Mouse (Mus musculus): ENCODE results near the gene Cetn3. TPM values are rescaled to one million over a fixed set of nuclear protein-coding genes. Genes with fewer than 3 reads are reported as not detected.

Cetn3 gene
- polyA plus RNA-seq, 1 experiment from 2014 or later: 231 TPM

DNA sequence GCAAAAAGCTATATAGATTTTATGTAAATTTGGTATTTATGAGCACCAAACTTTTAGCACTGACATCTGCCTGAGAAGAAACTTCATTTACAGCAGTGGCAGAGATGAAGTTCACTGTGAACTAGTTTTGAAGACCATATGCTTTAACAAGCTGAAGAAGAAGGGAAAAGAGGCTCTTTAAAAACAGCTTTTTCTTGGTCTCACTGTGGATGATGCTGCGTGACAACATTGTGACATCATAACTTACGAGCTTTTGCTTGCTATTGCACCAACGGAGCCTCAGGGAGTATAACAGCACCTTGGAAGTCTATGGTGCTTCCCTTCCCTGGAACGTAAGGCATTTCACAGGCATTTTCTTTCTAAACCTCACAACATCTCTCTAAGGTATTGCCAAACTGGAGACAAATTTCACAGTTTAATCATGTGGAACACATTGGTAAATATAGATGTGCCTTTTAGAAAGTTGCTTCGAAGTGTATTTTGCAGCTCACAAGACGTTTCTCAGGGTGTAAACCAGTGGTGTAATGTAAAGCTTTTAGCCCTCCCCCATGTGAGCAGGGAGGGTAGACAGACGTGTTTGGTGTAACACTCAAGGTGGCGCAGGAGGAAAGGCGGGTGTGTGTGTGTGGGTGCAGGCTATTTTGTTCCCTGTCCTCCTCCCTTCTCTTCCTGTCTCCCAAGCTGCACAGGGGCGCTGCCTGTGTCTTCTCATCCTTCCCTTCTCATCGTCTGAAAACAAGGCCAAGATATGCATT is 41.9 kb downstream of the Cetn3 start:
- Histone ChIP-seq H3K9ac (no peak overlapping the region), H3K4me1 (replicated peaks) (no peaks in the 10 kb centered on the region), H3K27ac (ENCODE audit: poor library complexity, severe bottlenecking) (no peak overlapping the region), H3K9me3 (replicated peaks) (no peaks in the 10 kb centered on the region), H3K4me3 (no peak overlapping the region), H3K27me3 (replicated peaks) (no peaks in the 10 kb centered on the region), H3K4me2 (no peak overlapping the region), H3K36me3 (no peaks in the 10 kb centered on the region)
- WGBS: 68% methylated on average over 11 of the region's 11 CpGs
- ATAC-seq (ENCODE audit: insufficient number of reproducible peaks, low FRiP score): no peak

DNA sequence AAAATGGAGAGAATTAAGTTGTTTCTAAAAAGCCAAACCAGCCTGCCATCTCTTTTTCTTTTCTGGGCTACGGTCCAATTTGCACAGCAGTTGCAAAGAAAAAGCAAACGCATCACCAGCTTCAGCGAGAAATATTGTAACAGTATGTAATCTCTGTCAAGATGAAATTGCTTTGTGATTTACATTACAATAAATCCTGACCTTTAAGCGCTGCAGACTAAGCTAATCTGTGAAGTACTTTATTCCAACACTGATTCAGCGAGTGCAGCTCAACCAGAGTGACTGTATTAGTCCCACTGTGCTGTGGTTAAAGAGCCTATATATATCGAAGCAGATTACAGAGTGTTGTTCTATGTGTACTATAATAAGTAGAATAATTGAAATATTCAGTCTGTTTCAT is 45.6 kb downstream of the Cetn3 start:
- H3K36me3 ChIP-seq: no peaks in the 10 kb centered on the region
- H3K4me1 ChIP-seq (replicated peaks): no peaks in the 10 kb centered on the region
- H3K27me3 ChIP-seq (replicated peaks): no peaks in the 10 kb centered on the region
- H3K9ac ChIP-seq: no peak overlapping the region
- H3K4me2 ChIP-seq: no peak overlapping the region
- no peaks in the 10 kb centered on the region for H3K9me3 ChIP-seq (replicated peaks)
- no peak overlapping the region for H3K4me3 ChIP-seq
- H3K27ac ChIP-seq (ENCODE audit: poor library complexity, severe bottlenecking): no peak overlapping the region
- no peak for ATAC-seq (ENCODE audit: insufficient number of reproducible peaks, low FRiP score)
- 77% methylated on average over 6 of the region's 6 CpGs for WGBS

GRCm38 (mm10) chr13:81831838-81832237 is 49.0 kb downstream of the Cetn3 start:
- H3K9me3 ChIP-seq (replicated peaks): no peaks in the 10 kb centered on the region
- no peak overlapping the region for H3K27ac ChIP-seq (ENCODE audit: poor library complexity, severe bottlenecking)
- H3K9ac ChIP-seq: no peak overlapping the region
- 82% methylated on average over 7 of the region's 7 CpGs for WGBS
- H3K27me3 ChIP-seq (replicated peaks): no peaks in the 10 kb centered on the region
- H3K4me1 ChIP-seq (replicated peaks): no peaks in the 10 kb centered on the region
- no peaks in the 10 kb centered on the region for H3K36me3 ChIP-seq
- H3K4me2 ChIP-seq: no peak overlapping the region
- H3K4me3 ChIP-seq: no peak overlapping the region
- ATAC-seq (ENCODE audit: insufficient number of reproducible peaks, low FRiP score): no peak

- Histone ChIP-seq H3K27me3 (replicated peaks) (no peaks in the 10 kb centered on the region), H3K4me3 (no peak overlapping the region), H3K36me3 (no peaks in the 10 kb centered on the region), H3K4me2 (no peak overlapping the region), H3K27ac (ENCODE audit: poor library complexity, severe bottlenecking) (no peak overlapping the region), H3K9me3 (replicated peaks) (no peaks in the 10 kb centered on the region), H3K9ac (no peak overlapping the region), H3K4me1 (replicated peaks) (no peaks in the 10 kb centered on the region)
- WGBS: 74% methylated on average over 9 of the region's 9 CpGs
- ATAC-seq (ENCODE audit: insufficient number of reproducible peaks, low FRiP score): no peak
Measured at GRCm38 (mm10) chr13:81836386-81837177, 53.7 kb downstream of the Cetn3 start.

GRCm38 (mm10) chr13:81838016-81838415 is 55.1 kb downstream of the Cetn3 start:
- Histone ChIP-seq H3K9me3 (replicated peaks) (no peaks in the 10 kb centered on the region), H3K27me3 (replicated peaks) (no peaks in the 10 kb centered on the region), H3K27ac (ENCODE audit: poor library complexity, severe bottlenecking) (no peak overlapping the region), H3K4me1 (replicated peaks) (no peaks in the 10 kb centered on the region), H3K36me3 (no peaks in the 10 kb centered on the region), H3K4me3 (no peak overlapping the region), H3K4me2 (no peak overlapping the region), H3K9ac (no peak overlapping the region)
- 88% methylated on average over 5 of the region's 5 CpGs for WGBS
- ATAC-seq (ENCODE audit: insufficient number of reproducible peaks, low FRiP score): no peak

GRCm38 (mm10) chr13:81838948-81839347 is 56.1 kb downstream of the Cetn3 start:
- no peak overlapping the region for H3K9ac ChIP-seq
- no peaks in the 10 kb centered on the region for H3K36me3 ChIP-seq
- no peak overlapping the region for H3K27ac ChIP-seq (ENCODE audit: poor library complexity, severe bottlenecking)
- H3K4me3 ChIP-seq: no peak overlapping the region
- H3K9me3 ChIP-seq (replicated peaks): no peaks in the 10 kb centered on the region
- H3K4me1 ChIP-seq (replicated peaks): no peaks in the 10 kb centered on the region
- no peak for ATAC-seq (ENCODE audit: insufficient number of reproducible peaks, low FRiP score)
- H3K27me3 ChIP-seq (replicated peaks): no peaks in the 10 kb centered on the region
- H3K4me2 ChIP-seq: no peak overlapping the region

DNA sequence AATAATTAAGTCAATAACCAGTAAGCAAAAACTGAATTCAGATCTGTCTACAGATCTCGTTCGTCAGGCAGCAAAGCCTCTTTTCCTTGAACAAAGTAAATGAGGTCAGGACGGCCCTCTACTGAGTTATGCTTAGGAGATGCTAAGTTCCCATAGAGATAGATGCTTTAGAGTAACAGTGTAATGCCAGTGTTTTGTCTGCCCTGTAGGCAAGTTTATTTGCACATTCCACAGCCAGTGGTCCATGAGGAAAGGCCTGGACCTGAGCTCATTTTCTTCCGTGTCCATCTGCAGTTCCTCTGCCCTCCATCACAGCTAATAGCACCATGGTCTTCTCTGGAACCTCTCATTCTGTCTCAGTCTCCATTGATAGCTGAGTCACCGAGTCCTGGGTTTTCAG is 57.4 kb downstream of the Cetn3 start:
- H3K4me2 ChIP-seq: no peak overlapping the region
- no peak for ATAC-seq (ENCODE audit: insufficient number of reproducible peaks, low FRiP score)
- no peak overlapping the region for H3K27ac ChIP-seq (ENCODE audit: poor library complexity, severe bottlenecking)
- no peak overlapping the region for H3K9ac ChIP-seq
- WGBS: 79% methylated on average over 5 of the region's 5 CpGs
- H3K9me3 ChIP-seq (replicated peaks): no peaks in the 10 kb centered on the region
- no peaks in the 10 kb centered on the region for H3K27me3 ChIP-seq (replicated peaks)
- H3K36me3 ChIP-seq: no peaks in the 10 kb centered on the region
- H3K4me1 ChIP-seq (replicated peaks): no peaks in the 10 kb centered on the region
- no peak overlapping the region for H3K4me3 ChIP-seq

GRCm38 (mm10) chr13:81840646-81841045 is 57.8 kb downstream of the Cetn3 start:
- H3K27ac ChIP-seq (ENCODE audit: poor library complexity, severe bottlenecking): no peak overlapping the region
- H3K9ac ChIP-seq: no peak overlapping the region
- no peaks in the 10 kb centered on the region for H3K27me3 ChIP-seq (replicated peaks)
- H3K4me2 ChIP-seq: no peak overlapping the region
- H3K36me3 ChIP-seq: no peaks in the 10 kb centered on the region
- ATAC-seq (ENCODE audit: insufficient number of reproducible peaks, low FRiP score): no peak
- no peaks in the 10 kb centered on the region for H3K9me3 ChIP-seq (replicated peaks)
- WGBS: 82% methylated on average over 5 of the region's 5 CpGs
- no peak overlapping the region for H3K4me3 ChIP-seq
- no peaks in the 10 kb centered on the region for H3K4me1 ChIP-seq (replicated peaks)

DNA sequence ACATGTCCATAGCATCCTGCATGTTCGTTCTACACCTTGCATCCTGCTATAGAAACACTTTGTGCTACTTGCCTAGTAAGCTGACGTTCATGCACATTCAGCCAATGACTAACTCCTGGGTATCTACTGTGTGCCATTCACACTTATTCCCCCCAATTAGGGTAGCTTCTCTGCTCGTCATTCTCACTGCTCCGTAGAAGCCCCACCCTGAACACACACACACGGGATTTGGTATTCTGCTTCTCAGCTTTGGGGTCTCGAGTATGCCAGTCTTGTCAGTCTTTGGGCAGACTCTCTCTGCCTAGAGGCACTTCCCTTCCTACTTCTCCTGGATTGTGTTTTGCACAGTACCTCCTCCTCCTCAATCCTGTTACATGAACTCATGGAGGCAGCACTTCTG is 59.4 kb downstream of the Cetn3 start:
- Histone ChIP-seq H3K4me1 (replicated peaks) (no peaks in the 10 kb centered on the region), H3K36me3 (no peaks in the 10 kb centered on the region), H3K4me3 (no peak overlapping the region), H3K27me3 (replicated peaks) (no peaks in the 10 kb centered on the region), H3K9me3 (replicated peaks) (no peaks in the 10 kb centered on the region), H3K9ac (no peak overlapping the region), H3K4me2 (no peak overlapping the region), H3K27ac (ENCODE audit: poor library complexity, severe bottlenecking) (no peak overlapping the region)
- ATAC-seq (ENCODE audit: insufficient number of reproducible peaks, low FRiP score): no peak
- WGBS: 73% methylated on average over 6 of the region's 6 CpGs

All from heart, embryonic 12.5 days (tissue).